Comparison of ENCODE assay signal across 9 mouse cellular contexts in genomic region chr9:104269349-104269871, GRCm38 (mm10). TPM values are rescaled to one million over a fixed set of nuclear protein-coding genes. Genes with fewer than 3 reads are reported as not detected.
DNase-seq lines count a peak whose midpoint lies in the region; ATAC-seq lines count a peak whose summit lies in the region.
"Had no signal": no experiment of that assay in that cellular context is flagged by ENCODE, and none has a peak within 500 bp of the region (broad histone marks: within the 10 kb centered on the region; RNA-seq: fewer than 3 reads in every experiment).

No protein-coding gene starts in this region.

- ATAC-seq in megakaryocyte, adult 5-6 weeks (ENCODE audit: poor library complexity, severe bottlenecking) = peak; percentile 89

- peak; percentile 24 for DNase-seq in heart, adult 8-10 months (ENCODE audit: low spot score)
- DNase-seq in heart, postnatal 14 days = no peak
- peak; percentile 63 for DNase-seq in right cerebral cortex, adult 18-20 months
- DNase-seq in right cerebral cortex, postnatal 4 days = no peak
- DNase-seq in telencephalon, adult 2 months (ENCODE audit: low read depth, low spot score) = peak; percentile 76
- DNase-seq in Muller cell, postnatal 12 days (ENCODE audit: inconsistent ontology term) = no peak
- DNase-seq in cerebellum, postnatal 14 days = no peak
- DNase-seq: cerebellum, adult 9-10 months had no signal

- intact Hi-C loops in heart, postnatal 14 days (cut with DNase I) = loop anchor here (10.0 kb wide), 1 partner anchor 1125 kb away; the partner anchor contains the start of genes Aste1 and Nek11

RNA-seq across cellular contexts. Expression of gene Dnajc13, which starts 6.7 kb away (rescaled TPM):
- 10 to 100 TPM; 28.3 to 36.0 (median 32.0) TPM for total RNA-seq in heart, adult 8-10 months (2022)
- total RNA-seq in heart, postnatal 14 days (2021) = 10 to 100 TPM; 37.9 to 39.4 TPM
- total RNA-seq in megakaryocyte, adult 5-6 weeks (2015) = 68.2 and 77.1 TPM in 2 replicates
- total RNA-seq in megakaryocyte, adult 5-6 weeks (2017) = 45.7 and 50.0 TPM in 2 replicates

Comparison
In these comparisons a context has a peak if more than half of its experiments do, and no peak if none do; other contexts are left out.
1. DNase-seq: peak in heart, adult 8-10 months (single experiment), right cerebral cortex, adult 18-20 months (single experiment) and telencephalon, adult 2 months (single experiment); none in heart, postnatal 14 days (0 of 2), right cerebral cortex, postnatal 4 days (single experiment), Muller cell, postnatal 12 days (single experiment) and cerebellum, postnatal 14 days (0 of 2).